Mouse (Mus musculus): ENCODE results near the gene Stxbp5.

DNA sequence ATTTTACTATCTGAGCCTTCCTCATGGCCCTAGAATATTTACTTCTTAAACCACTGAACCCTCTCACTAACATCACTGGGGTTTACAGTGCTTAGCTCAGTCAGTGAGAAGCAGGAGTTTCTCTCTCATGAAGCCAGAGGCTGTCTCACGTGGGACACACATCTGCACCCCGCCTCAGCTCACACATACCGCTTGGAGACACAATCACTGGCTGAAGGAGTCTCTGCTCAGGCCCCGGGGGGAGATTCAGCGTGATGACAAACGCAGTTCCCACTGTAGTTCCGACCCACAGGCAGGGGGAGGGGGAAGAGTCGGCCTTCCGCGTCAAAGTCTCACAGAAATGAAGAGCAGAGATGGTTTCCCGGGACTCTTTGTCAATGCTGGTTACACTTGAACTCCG is 130.6 kb downstream of the Stxbp5 start:
- TF ChIP-seq CTCF (IDR thresholded peaks at IDR 0.05; ENCODE audit: extremely low read depth, insufficient read length, insufficient replicate concordance, low read depth, low read length) (no peak), POLR2A (IDR thresholded peaks at IDR 0.05; ENCODE audit: low read depth, low read length) (no peak)

Data from small intestine, adult 2 months (tissue).